Mouse (Mus musculus): ENCODE results near the gene Tubg2. TPM values are rescaled to one million over a fixed set of nuclear protein-coding genes. Genes with fewer than 3 reads are reported as not detected.
"Not testable (repeated sequence)": the region's sequence is repeated elsewhere in the genome, so short reads cannot be mapped to it uniquely, and the experiment has no call there.

Tubg2 gene
- 10 to 100 TPM in 2 of 4 experiments, 1 to 10 TPM in 2; 6.1 to 11.1 (median 9.9) TPM for total RNA-seq (2022)

DNA sequence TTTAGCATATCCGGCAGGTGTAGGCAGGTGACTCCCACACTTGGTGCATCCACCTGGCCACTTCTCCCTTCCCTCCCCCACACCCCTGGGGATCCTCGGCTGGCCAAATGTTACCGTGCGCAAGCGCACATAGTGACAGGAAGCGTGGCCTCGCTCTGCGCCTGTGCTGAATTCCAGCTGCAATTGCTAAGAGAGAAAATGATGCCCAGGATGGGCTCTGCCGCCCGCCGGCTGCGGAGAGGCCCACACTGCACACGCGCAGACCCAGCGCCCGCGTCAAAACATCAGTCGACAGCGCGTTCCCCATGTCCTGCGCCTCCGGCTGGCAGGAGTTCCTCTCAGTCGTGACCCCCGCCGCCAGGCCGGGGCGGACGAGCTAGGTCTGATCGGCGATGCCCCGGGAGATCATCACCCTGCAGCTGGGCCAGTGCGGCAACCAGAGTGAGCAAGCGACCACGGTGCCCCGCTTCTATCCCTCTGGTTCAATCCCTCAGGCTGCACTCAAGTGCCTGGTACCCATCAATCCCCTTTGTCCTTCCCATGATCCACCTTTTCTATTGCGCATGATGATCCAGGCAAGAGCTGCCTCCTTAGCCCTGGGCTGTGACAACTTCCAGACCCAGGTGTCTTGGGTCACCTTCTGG is at the start of gene Tubg2:
TSS of gene Tubg2 (plus strand) at position 180 of the 644 bp plus-strand sequence.
- DNase-seq: peak; percentile 47

DNA sequence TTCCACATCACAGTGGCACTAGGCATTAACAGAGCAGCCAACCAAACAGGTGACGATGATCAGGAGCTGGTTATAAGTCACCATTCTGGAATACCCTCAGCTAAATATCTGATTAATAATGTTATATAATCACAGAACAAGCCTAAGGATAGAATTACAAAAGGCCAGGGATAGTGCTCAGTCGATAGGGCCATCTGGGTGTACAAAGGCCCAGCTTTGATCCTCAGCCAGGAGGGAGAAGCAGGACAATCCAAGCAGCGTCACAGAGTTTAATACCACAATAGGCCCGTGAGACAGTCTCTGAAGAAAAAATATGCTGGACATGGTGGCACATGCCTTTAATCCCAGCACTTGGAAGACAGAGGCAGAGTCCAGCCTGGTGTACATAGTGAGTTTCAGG is 46.4 kb upstream of the Tubg2 start:
- DNase-seq: no peak

DNA sequence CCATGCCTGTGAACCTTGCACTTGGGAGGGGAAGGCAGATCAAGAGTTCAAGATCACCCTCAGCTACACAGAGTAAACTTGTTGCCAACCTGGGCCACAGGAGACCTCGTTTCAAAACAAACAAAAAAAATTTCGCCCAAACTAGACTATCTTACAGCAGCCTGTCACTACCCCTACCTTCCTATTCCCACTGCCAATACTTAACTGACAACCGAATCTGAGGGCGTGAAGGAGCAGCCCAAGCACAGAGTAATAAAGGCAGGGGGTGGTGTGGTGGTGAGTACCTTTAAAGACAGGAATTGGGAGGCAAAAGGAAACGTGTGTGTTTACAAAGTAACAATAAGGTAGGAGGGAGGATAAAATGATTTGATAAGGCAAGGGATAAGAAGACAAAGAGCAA is 45.0 kb upstream of the Tubg2 start:
- no peak for DNase-seq

DNA sequence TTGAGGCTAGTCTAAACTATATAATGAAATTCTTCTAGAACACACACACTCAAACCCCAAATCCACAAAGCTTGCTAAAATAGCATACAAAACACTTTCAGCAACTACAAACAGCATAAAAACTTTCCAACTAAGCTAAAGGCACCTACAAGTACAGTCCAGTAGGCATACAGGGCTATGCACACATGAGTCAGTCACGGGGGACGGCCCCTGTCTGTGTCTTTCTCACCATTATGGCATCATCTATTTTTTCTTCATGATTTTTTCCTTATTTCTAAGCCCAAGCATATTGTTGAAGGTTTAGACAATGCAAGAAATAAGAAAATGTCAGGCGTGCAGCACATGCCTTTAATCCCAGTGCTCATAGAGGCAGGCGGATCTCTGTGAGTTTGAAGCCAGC is 44.5 kb upstream of the Tubg2 start:
- DNase-seq: no peak

DNA sequence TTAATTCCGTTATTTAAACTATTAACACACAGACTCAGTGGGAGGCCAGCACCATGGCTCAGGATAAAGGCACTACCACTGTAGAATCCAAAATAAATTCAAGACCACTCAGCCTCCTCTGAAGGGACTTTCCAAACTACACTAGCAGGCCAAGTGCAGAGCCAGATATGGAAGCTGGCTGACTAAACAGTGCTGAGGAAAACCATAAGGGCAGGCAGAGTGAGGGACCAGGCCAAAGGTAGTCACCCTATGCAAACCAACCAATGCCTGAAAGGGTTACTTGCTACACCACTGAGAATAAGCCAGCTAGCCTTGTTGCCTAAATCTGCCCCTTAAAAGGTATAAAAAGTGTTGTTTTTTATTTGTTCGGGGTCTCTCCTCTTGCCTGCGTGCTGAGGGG is 43.5 kb upstream of the Tubg2 start:
- DNase-seq: no peak

DNA sequence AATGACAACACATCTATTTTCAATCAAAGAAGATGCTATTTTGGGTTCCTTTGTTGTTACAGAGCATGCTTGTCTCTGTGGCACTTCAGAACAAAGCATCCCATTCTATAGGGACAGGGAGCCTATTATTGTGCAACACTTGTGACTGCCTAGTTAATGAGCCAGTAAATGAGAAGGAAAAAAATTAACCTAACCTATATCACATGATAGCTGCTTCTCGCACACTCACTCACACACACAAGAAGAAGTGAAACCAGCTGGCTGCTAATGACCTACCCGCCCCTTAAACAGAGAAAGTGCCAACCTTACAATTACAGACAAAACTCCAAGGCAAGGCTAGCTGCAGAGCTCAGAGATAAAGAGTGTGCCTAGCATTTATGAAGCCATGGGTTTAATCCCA is 40.1 kb upstream of the Tubg2 start:
- DNase-seq: no peak

DNA sequence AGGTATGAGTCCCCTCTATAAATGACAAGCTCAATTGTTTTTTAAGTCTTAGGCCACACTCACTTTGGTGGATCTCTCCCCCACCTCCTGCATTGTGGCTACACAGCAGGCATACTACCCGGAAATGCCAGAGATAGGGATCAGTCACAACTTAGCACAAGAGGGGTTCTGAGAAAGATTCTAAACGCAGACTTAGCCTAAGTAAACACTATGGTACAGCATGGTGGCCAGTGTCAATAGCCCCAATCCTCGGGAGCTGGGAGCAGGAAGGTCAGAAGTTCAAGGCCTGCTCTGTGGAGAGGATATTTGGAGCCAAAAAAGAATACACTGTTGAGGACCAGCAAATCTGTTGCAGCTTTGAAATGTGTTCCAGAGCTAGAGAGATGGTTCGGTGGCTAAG is 37.6 kb upstream of the Tubg2 start:
- DNase-seq: no peak

DNA sequence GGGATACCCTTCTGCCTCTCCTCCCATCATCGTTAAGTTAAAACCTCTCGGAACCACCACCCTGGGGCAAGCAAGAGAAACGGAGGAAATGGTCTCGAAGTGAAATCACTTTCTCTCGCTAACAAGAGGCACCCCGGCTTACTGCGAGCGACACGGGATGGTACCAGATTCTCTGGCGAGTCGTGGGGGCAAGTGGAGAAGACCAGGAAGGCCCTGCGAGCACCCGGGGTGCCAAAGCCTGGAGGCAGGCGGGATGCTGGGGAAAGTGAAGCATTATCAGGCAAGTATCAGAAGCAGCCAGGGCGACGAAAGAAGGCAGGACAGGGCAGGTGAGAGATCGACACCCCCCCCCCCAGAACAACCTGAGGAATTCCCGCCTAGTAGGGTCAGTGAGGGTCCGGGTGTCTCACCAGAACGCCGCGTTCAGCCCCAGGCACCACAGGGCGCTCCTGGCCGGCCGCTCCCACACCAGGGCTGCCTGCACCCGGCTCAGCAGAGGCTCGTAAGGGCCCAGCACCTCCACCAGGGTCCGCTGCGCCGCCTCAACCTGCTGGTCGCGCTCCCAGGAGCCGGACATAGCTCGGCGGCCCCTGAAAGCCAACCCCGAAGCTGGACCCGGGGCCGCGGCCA is 36.5 kb upstream of the Tubg2 start:
- no peak for DNase-seq

DNA sequence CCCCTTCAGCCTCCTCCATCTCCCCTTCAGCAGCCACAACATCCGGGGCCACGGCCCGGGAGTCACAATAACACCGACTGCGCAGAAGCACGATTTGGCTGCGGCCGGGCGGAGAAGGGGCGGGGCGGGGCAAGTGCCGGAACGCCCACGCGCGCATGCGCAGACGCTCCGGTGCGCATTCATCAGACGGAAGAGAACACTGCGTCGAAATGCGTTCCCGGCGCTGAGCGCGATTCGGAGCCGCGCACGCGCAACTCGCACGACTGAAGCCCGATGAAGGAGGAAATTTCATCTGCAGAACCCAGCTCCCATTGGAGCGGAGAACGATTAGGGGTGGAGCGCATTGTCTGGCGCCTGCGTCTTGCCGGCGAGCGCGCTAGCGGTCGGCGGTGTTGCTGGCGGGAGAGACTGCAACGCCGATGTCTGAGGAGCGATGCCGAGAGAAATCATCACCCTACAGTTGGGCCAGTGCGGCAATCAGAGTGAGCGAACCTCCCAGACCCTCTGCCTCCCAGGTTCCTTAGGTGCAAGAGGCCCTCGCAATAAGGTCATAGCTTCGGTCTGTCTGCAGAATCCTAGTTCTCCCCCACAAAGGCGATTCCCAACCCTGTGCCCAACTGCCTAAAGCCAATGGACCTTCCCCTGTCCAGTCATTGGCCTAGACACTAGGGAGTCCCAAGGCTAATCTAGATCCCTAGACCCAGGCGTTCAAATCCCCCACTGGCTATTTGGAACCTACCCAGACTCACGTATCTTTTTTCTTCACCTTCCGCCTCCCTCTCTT is 35.8 kb upstream of the Tubg2 start, which contains the start of the genes Retreg3 and Tubg1:
TSS of gene Retreg3 (minus strand) at position 133 of the 784 bp plus-strand sequence.
TSS of gene Tubg1 (plus strand) at position 178 of the 784 bp plus-strand sequence.
- peak; percentile 98 for DNase-seq

DNA sequence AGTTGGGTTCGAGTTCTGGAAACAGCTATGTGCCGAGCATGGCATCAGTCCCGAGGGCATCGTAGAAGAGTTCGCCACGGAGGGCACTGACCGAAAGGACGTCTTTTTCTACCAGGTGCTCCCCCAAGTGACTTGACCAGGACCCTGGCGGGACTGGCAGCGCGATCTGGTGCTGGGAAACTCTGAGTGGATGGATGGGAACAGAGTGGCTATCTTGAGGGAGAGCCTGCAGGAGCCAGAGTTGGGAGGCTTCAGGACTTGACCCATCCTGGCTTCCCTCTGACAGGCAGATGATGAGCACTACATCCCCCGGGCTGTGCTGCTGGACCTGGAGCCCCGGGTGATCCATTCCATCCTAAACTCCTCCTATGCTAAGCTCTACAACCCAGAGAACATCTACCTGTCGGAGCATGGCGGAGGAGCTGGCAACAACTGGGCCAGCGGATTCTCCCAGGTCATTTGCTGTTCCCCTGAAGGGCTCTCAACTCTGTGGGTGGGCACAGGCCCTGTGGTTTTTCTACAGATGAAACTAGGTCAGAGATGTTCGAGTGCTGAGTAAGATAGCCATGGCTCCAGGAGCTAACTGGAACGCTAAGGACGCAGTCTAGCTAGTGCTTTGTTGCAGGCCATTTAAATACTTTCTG is 35.0 kb upstream of the Tubg2 start:
- DNase-seq: no peak

DNA sequence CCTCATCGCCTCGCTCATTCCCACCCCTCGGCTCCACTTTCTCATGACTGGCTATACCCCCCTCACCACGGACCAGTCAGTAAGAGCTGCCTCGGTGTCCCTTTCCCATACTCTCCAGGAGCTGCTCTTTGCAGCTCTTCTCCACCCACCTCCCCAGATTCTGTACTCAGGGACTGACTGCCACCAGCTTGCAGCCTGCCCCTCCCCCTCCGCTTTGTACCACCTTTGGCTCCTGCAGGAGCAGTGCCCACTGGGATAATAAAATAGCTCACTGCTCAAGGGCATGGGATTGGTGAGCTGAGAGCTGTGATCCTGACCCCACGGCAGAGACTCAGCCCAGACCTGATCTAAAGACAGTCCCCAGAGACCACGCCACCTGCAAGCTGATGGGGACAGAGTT is 31.2 kb upstream of the Tubg2 start:
- not testable (repeated sequence) for DNase-seq

DNA sequence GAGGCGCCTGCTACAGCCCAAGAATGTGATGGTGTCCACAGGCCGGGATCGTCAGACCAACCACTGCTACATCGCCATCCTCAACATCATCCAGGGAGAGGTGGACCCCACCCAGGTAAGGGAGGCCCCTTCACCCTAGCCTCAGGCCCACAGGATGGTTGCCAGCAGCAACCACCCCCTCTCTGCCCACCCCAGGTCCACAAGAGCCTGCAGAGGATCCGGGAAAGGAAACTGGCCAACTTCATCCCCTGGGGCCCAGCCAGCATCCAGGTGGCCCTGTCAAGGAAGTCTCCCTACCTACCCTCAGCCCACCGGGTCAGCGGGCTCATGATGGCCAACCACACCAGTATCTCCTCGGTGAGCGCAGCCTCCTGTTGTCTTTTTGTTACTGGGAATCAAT is 30.7 kb upstream of the Tubg2 start:
- DNase-seq: not testable (repeated sequence)

DNA sequence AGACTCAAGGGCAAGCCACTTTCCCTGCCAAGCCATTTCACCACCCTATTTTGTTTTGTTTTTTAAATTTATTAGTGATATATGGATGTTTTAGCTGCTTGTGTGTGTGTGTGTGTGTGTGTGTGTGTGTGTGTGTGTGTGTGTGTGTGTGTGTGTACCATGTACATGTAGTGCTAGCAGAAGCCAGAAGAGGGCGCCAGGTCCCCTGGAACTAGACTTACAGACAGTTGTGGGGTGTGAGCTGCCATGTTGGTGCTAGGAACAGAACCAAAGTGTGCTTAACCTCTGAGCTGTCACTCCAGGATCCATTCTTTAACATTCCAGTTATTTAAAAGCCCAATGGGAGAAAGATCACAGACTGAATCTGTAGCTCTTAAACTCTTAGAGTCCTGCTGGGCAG is 28.6 kb upstream of the Tubg2 start:
- no peak for DNase-seq

DNA sequence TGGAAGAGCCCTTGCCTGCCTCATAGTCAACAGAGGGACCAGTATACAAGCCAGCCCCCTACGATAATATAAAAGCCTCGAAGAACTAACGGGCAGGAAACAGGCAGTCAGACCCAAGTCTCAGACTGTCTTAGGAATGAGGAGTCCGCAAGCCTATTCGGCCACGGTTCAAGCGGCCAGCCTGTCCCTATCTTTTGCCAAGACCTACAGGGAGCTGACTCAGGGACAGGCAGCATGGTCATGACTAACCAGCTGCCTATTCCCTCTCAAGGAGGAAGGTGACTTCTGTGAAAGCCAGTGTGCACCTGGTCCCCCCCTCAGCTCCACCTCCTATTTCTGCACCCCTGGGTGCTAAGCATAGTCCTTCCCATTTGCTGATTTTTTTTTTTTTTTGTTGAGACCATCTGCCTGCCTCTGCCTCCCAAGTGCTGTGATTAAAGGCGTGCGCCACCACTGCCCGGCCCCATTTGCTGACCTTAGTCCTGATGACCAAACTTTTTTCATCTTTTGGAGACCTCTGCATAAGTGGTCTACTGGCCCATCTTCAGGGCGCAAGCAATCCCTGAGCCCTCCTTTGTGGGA is 26.6 kb upstream of the Tubg2 start:
- no peak for DNase-seq

DNA sequence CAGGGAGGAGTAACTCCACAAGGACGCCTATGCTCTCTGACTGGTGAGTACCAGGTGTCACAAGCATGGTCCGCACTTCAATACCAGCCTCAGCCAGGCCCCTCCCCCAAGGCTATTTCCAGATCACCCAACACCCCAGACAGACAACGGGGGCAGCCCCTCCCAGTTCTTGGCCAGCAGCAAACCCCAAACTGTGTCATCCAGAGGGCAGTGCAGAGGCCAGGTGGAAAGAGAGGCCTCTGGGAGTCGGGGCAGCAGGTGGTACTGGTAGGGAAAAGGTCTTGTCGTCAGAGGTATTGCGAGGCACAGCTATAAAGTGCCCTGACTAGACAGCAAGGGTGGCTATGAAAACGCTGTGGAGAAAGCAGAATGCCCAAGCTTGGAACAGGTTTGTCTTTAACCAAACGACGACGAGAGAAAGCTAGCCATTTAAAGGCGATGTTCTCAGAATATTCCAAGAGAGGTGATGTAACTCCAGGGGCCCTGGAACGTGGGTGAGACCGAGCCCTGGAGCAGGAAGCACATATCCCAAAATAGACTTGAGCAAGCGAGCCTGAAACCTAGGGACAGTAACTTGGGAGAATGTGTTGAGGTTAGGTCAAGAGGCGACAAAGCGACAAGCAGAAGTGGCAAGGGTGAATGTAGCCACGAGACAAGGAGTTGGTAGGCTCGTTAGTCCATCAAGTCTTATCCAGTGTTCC is 25.5 kb upstream of the Tubg2 start:
- DNase-seq: no peak

DNA sequence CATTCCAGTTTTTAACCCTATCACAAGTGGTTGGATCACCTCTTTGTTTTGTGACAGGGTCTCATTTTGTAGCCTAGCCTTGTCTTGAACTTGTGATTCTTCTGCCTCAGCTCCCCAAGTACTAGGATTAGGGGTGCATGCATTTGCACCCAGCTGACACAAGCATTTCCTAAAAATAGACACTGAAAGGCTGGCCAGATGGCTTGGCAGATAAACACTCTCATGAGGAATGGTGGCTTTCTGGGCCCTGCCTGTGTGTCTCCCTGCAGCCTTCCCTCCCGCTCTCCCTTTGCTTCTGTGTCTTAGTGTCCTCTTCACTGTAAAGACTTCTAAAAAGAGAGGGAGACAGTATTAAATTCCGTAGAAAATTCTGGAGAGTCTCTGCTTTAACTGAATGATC is 24.5 kb upstream of the Tubg2 start:
- DNase-seq: no peak

DNA sequence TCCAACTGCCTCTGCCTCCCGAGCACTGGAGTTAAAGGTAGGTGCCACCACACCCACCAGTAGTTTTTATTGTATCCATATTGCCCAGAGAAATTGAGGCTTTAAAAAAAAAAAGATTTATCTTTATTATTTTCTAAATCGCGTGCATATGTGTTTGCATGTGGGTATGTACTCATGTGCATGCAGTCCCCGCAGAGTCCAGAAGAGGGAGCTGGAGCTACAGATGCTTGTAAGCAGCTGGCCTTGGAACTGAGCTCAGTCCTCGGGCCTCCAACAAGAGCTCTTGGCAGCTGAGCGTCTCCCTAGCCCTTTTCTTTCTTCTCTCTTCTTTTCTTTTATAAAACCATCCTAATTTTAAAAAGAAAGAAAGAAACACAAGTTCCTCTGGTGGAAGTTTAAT is 24.0 kb upstream of the Tubg2 start:
- DNase-seq: no peak

DNA sequence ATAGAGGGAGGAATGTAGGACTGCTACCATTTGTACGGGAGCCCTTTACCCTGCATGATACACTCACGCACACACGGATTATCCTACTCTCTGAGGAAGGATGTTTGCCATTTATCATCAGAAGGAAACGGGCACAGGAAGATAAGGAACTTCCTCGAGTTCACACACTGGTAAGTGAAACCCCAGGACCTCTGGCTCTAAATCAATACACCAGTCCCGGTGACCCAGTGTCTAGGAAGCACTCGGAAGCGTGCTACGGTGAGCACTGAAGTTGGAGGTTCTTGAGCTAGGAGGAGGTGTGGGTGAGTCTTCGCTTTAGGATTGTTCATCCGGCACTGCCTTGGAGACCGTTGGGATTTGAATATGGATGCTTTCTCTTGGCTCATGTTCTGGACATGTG is 22.7 kb upstream of the Tubg2 start:
- no peak for DNase-seq

DNA sequence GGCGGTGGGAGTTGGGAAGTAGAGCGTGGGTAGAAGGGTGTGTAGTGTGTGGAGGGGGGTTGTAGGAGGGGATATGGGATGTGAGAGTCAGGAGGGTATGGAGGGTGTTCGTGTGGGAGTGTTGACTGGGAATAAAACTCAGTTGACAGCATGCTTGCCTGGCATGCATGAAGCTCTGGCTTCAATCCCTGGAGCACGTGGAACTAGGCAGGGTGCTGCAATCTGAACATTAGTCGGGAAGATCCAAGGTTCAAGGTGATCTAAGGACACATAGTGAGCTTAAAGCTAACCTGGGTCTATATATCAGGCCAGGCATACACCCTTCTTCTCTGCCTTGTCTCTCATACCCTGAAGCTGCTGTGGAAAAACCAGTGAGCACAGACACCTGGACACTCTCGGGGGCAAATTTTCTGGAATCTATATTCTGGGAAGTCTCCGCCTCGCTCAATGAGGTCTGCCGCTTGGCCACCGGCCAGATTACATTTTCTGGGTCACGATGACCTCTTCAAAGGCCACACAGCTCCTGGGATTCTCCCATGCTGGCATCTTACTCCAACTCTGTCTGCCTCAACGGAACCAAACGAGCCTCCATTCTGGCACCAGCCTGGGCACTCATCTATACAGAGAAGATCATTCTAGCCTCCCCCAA is 21.4 kb upstream of the Tubg2 start:
- DNase-seq: peak; percentile 77

DNA sequence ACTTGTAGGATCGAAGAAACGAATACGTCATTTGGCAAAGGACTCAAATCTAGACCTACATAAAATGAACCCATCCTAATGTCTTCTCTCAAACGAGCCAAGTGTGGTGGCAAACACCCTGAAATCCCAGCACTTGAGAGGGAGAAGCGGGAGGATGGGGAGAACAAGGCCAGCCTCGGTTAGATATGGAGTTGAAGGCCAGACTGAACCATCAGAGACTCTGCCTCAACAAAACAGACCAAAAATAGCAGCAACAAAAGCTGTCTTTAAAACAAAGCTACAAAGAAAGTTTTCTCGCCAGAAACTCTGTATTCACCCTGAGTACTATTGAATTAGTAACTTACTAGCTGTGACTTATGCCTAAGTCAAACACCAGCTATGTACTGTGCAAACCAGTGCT is 18.7 kb upstream of the Tubg2 start:
- DNase-seq: no peak

DNA sequence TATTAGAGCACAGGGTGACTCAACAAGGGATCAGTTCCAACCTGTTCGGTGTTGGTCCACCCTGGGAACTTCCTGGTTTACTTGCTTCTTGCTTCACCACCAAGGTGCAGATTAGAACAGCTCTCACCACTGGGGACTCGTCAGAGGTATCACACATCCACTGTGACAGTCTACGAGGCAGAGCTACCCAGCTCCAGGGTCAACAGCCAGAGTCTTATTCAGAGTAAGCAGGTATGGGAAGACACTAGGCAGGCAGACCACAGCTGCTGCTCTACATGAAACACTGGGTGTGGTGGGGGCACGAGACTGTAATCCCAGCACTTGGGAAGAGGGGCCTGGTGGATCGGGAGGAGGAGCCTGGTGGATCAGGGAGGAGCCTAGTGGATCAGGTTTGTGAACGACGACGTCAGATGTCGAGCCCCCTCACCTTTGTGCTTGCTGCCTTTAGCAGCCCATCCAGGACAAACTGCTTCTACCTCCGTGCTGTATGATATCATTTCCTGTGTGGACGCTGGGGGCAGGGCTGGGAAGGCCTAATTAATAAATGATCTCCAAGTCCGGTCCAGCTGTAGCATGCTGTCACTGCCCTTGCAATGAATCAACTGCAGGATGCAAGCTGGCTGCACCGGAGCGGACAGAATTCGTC is 17.0 kb upstream of the Tubg2 start:
- DNase-seq: peak; percentile 60

All from adrenal gland, adult 8-10 months (tissue).